Mouse (Mus musculus) layer of hippocampus, adult 18-20 months (tissue): ENCODE measurements around the gene Neil1. TPM values are rescaled to one million over a fixed set of nuclear protein-coding genes. Genes with fewer than 3 reads are reported as not detected.
A peak's percentile ranks its signal among the peaks of the same experiment; 100 is the strongest.

ENCODE experiments used
- DNase-seq, 2 experiments: peaks; one replicate each; pipeline ENCODE4 v3.0.0; 2022; ENCODE audit warnings: low spot score in 2 of 2
- long read RNA-seq: library from polyadenylated mRNA; stranded (forward); transcript quantifications from one replicate; pipeline ENCODE4 v2.0.0, GENCODE M21; 2021
- total RNA-seq, 2 experiments: library from RNA; stranded (reverse); gene quantifications; 2 replicates each; pipeline ENCODE4 v1.2.3; 2021

Gene Neil1
- 1 to 10 TPM; 6.4 to 7.8 TPM for total RNA-seq
- long read RNA-seq, partial matches to known transcripts, result 1 of 7 reads
- long read RNA-seq, other reads (novel, unspliced or antisense), result 4 of 7 reads

DNA sequence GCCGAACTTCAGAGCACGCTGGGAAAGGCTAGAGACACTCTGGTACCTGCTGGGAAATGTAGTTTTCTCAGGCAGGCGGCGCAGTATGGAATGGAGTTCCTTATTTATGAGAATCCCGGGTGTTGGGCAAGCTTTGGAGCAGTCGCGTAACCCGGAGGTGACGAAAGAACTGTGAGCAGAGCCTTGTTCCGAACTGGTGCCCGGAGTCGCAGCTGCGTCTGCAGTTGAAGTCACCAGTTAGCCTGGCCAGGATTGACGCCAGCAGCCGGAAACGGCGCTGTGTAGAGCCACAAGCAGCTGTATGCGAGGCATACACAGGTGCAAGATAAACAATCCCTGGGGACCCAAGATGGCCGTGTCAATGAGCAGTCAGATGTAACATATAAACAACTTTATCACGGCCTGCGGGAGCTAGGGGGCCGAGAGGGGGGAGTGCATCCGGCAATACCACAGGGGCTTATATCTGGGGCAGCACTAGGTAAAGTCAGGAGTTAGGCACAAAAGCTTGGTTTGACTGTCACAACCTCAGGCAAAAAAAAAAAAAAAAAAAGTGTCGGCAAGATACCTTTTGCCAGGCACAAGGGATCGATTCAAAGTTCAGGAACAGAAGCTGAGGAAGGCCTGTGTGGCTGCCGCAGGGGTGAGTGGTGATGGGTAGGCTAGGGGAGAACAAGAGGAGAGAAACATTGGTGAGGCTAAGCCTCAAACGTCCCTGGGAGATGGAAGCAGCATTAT lies at the start of gene Neil1:
TSS of gene Neil1 (minus strand) at position 162 of the 735 bp plus-strand sequence.
- peak; percentile 88 to 93 for DNase-seq

GRCm38 (mm10) chr9:57197414-57197813 lies 49.3 kb upstream of the Neil1 start:
- DNase-seq, result no peak

- no peak for DNase-seq
Measured at GRCm38 (mm10) chr9:57196708-57197107, 48.6 kb upstream of the Neil1 start.

GRCm38 (mm10) chr9:57168411-57168810 lies 20.3 kb upstream of the Neil1 start:
- no peak for DNase-seq

DNA sequence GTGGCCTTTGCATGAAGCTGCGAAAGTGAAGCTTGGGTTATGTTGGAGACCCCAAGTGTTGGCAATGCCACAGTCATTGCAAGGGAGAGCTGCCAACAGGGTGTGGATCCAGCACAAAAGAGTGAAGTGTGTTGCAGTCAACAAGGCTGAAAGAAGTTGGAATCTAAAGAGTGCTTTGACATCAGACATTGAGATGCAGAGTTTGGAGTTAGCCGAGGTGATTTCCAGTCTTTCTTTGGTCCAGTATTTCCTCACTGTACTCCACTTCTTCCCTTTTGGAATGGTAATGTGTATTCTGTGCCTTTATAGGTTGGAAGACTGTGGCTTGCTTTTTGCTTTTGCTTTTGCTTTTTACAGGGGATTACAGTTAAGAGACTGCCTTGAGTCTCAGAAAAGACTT lies 18.1 kb upstream of the Neil1 start:
- no peak for DNase-seq

GRCm38 (mm10) chr9:57163137-57163536 lies 15.0 kb upstream of the Neil1 start:
- DNase-seq, result no peak

DNA sequence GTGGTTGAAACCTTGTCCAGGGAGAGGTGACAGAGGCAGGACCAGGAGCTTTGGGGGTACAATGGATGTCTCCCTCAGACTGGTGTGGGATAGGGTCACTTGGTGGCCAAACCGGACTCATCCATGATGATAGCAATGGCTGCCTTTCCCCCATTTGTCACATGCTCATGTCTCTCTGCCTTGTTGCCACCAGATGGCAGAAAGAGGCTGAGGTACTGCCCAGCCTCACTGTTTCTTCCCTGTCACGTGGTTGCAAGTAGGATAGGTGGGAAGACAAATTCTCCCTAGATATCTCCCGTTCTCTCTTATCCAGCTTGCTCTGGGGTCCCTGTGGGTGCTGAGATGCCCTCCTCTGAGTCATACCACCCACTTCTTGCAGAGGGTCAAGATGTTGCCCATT lies 14.4 kb upstream of the Neil1 start:
- DNase-seq, result peak in 1 of 2 experiments; percentile 35

DNA sequence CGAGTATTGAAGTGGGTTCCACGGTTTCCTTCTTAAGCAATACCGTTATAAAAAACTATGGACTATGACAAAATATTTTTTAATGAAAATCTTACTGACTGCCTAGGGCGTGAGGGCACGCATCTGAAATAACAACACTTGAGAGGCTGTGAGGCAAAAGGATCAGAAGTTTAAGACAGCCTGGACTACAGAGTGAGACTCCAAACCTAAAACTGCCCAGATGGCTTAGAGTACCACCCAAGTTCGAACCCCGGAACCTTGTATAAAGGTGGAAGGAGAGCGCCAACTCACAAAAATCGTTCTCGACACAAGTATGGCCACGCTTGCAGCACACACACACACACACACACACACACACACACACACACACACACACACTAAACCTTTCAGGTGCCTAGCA lies 10.4 kb upstream of the Neil1 start:
- DNase-seq, result no peak

DNA sequence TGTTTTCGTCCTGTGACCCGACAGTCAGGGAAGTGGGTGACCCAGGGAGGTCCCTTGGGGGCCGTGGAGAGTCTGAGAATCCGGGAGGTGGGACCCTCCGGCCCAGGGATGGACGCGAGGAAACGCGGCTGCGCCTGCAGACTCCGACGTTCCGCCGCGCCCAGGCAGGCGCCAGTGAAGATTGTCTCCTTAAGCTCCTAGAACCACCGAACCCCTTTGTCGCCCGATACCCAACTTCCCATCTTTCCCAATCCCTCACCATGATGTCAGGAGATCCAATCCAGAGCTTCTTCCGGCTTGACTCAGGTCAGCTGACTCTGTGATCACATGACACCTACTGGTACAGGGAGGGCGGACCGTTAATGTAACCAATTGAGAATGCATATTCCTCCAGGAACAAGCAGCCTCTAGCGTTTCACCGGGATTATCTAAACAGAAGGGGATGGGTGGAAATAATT lies 9.9 kb upstream of the Neil1 start, which contains the start of gene Commd4:
TSS of gene Commd4 (minus strand) at position 319 of the 458 bp plus-strand sequence.
- peak; percentile 89 to 97 for DNase-seq

GRCm38 (mm10) chr9:57157499-57157898 lies 9.4 kb upstream of the Neil1 start:
- no peak for DNase-seq

GRCm38 (mm10) chr9:57156823-57157222 lies 8.7 kb upstream of the Neil1 start:
- no peak for DNase-seq

DNA sequence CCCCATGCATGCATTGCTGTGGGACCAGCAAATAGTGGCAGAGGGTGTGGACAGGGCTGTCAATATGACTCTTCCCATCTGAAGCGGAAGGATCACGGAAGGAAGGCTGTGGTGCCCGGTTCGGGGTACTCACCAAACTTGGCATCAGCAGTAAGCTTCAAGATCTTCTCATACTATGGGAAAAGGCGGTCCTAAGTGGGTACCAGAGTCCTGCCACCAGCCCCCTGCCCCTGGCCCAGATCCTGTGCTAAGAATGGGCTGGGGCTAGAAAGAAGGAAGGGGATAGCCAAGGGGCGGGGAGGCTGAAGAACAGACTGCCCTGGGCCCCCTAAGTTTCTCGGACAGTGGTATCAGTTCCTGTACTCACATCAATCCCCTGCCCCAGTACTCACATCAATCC lies 8.3 kb upstream of the Neil1 start:
- no peak for DNase-seq

- no peak for DNase-seq
Measured at GRCm38 (mm10) chr9:57152331-57152730, 4.2 kb upstream of the Neil1 start.

- no peak for DNase-seq
Measured at GRCm38 (mm10) chr9:57150192-57150591, 2.1 kb upstream of the Neil1 start.

DNA sequence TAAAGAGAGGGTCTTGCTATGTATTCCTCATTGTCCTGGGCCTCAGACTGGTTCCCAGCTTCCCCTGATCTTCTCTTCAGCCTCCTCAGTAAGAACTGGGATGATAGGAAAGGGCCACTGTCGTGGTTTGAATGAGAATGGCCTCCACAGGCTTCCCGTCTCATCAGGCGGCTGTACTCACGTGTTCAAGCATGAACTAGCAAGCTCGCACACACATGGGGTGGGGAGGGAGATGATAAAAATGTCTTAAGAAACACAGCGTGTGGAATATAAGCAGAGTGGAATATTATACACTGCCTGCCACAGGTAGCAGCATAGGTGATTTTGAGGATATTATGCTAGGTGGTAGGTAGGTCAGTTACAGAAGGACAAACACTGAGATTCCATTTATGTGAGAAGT lies 916 bp upstream of the Neil1 start:
- DNase-seq, result no peak

GRCm38 (mm10) chr9:57147205-57148143 lies 631 bp downstream of the Neil1 start:
- DNase-seq, result no peak

- no peak for DNase-seq
Measured at GRCm38 (mm10) chr9:57146451-57147066, 1.5 kb downstream of the Neil1 start.

DNA sequence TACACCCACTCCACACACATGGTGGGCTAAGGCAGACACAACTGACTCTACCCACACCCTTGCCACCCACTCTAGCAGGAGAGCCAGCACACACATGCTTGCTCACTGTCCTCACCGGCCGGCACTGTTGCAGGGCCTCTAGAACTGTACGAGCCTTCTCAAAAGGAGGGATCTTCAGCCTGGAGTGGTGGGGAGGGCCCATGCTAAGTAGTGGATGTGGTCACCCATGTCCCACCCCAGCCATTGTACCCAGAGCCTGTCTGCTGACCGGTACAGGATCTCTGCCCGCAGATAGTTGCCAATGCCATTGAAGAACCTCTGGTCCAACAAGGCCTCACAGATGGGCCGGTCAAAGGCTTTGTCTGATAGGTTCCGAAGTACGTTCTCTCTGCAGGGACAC lies 3.3 kb downstream of the Neil1 start:
- no peak for DNase-seq

GRCm38 (mm10) chr9:57143212-57143611 lies 4.9 kb downstream of the Neil1 start:
- no peak for DNase-seq

DNA sequence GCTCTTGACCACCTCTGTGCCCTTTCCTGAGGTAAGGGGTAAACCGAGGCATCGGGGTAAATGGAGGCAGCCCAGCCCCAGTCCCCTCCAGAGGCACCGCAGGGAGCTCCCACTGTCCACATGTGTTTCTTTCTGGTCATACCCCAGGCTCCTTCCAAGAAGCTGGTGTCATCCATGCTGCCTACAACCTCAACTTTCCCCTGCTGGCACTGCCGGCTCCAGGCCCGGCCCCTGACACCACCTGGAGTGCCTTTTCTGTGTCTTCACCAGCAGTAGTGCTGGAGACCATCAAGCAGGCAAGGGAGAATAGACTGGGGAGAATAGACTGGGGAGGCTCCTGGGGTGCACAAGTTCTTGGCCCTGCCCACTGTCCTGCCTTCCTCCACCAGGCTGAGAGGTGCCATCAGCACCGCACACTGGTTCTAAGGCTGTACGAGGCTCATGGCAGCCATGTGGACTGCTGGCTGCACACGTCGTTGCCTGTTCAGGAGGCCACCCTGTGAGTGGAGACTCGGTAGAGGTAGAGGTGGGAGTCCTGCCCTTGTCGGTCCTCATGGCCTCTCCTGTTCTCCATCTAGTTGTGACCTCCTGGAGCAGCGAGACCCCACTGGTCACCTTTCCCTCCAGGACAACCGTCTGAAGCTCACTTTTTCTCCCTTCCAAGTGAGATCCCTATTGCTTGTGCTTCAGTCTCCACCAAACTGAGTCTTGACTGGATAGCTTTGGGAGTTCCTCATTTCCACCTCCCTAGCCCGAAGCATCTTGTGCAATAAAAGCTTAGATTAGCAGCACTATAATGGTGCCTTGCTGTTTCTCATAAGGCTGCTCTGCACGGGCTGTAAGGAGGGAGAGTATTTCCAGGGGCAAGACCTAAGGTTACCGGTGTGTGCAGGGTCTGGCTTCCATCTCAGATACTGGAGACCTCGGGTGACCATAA lies 6.4 kb downstream of the Neil1 start:
- DNase-seq, result no peak
